Mouse (Mus musculus) liver (tissue): ENCODE measurements around the gene Kctd17.

Source experiments
- DNase-seq: peaks from one replicate; pipeline ENCODE4 v3.0.0-alpha.2; 2020; ENCODE audit warnings: mixed read lengths

Kctd17 gene

GRCm38 (mm10) chr15:78486564-78486963 is 58.2 kb downstream of the Kctd17 start:
- no peak for DNase-seq

GRCm38 (mm10) chr15:78487066-78487465 is 58.7 kb downstream of the Kctd17 start:
- no peak for DNase-seq
